In the genomic region with DNA sequence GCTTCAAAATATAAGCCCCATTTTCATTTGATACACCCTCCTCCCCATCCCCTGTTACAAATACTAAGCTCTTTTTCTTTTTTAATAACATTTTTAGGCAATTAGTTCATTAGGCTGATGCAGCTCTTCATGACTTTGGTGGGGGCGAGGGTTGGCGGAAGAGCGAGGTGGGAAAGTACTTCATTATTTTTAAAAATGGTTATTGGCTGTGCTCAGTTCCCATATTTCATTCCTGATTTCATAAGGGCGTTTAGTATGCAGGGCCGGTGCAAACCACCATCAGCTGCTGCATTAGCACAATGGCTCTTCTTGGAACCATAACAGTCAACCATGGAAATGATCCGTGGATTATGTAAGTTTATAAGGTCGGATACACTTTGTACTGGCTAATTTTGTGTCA, we compare ENCODE assay signal across 16 mouse cellular contexts.
"Had no signal": no experiment of that assay in that cellular context is flagged by ENCODE, and none has a peak within 500 bp of the region (broad histone marks: within the 10 kb centered on the region; RNA-seq: fewer than 3 reads in every experiment).

No protein-coding gene starts in this region.

- H3K36me3 ChIP-seq: midbrain, embryonic 10.5 days; midbrain, embryonic 12.5 days; neural tube, embryonic 13.5 days; neural tube, embryonic 15.5 days; stomach, embryonic 15.5 days had no signal

- H3K4me1 ChIP-seq: midbrain, embryonic 10.5 days; midbrain, embryonic 12.5 days; neural tube, embryonic 13.5 days; neural tube, embryonic 15.5 days; stomach, embryonic 15.5 days had no signal

- H3K27ac ChIP-seq: midbrain, embryonic 10.5 days; midbrain, embryonic 12.5 days; neural tube, embryonic 13.5 days; neural tube, embryonic 15.5 days; stomach, embryonic 15.5 days; stomach, postnatal 0 days had no signal

- DNase-seq: lung, adult 18-20 months; lung, embryonic 14.5 days; lung, postnatal 10 days; lung, postnatal 4 days; midbrain, embryonic 14.5 days; right cerebral cortex, postnatal 14 days; thymus, adult 2 months; thymus, postnatal 25 days; thymus, postnatal 4 days had no signal

- H3K4me3 ChIP-seq: midbrain, embryonic 10.5 days; midbrain, embryonic 12.5 days; myocyte; neural tube, embryonic 13.5 days; neural tube, embryonic 15.5 days; stomach, embryonic 15.5 days had no signal

- H3K27me3 ChIP-seq: midbrain, embryonic 12.5 days; neural tube, embryonic 13.5 days; neural tube, embryonic 15.5 days; stomach, embryonic 15.5 days had no signal

- H3K9me3 ChIP-seq: midbrain, embryonic 10.5 days; midbrain, embryonic 12.5 days; neural tube, embryonic 13.5 days; neural tube, embryonic 15.5 days; stomach, embryonic 15.5 days had no signal
